In genomic region chr8:9060166-9060565, GRCm38 (mm10) we compare ENCODE assay signal across 14 mouse cellular contexts.
"Had no signal": no experiment of that assay in that cellular context is flagged by ENCODE, and none has a peak within 500 bp of the region (broad histone marks: within the 10 kb centered on the region; RNA-seq: fewer than 3 reads in every experiment).

No protein-coding gene starts in this region.

- DNase-seq: gastrocnemius, adult 2 months; gastrocnemius, postnatal 10 days; gastrocnemius, postnatal 25 days; heart, adult 2 months; heart, postnatal 14 days; heart, postnatal 36 days; kidney, adult 11 months; kidney, adult 2 months; kidney, adult 9 months; kidney, postnatal 14 days; kidney, postnatal 36 days; layer of hippocampus, adult 9-11 months; layer of hippocampus, postnatal 36 days; left cerebral cortex, postnatal 4 days had no signal
